Mouse (Mus musculus) testis, postnatal 10 days (tissue): ENCODE measurements around the gene Enah.

Source experiments
- DNase-seq: peaks from one replicate; pipeline ENCODE4 v3.0.0; 2021; ENCODE audit warnings: low spot score

Enah gene

DNA sequence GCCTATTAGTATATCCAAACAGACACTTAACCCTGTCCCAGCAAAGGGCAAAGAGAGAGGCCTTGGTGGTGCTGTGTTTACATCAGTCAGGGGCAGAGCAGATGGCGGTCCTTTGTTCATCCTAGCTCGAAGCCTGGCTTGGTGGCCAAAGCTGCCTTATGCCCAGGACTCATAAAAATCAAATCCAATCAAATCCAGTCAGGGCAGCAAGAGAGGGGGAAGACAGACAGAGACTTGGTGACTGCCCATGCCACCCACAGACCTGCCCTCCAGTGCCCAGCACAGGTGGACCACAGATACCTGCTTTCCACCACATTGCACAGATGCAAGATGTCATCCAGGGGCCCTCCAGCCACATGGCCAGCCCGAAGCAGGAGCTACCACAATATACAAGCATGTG is 143.1 kb downstream of the Enah start:
- DNase-seq: no peak

DNA sequence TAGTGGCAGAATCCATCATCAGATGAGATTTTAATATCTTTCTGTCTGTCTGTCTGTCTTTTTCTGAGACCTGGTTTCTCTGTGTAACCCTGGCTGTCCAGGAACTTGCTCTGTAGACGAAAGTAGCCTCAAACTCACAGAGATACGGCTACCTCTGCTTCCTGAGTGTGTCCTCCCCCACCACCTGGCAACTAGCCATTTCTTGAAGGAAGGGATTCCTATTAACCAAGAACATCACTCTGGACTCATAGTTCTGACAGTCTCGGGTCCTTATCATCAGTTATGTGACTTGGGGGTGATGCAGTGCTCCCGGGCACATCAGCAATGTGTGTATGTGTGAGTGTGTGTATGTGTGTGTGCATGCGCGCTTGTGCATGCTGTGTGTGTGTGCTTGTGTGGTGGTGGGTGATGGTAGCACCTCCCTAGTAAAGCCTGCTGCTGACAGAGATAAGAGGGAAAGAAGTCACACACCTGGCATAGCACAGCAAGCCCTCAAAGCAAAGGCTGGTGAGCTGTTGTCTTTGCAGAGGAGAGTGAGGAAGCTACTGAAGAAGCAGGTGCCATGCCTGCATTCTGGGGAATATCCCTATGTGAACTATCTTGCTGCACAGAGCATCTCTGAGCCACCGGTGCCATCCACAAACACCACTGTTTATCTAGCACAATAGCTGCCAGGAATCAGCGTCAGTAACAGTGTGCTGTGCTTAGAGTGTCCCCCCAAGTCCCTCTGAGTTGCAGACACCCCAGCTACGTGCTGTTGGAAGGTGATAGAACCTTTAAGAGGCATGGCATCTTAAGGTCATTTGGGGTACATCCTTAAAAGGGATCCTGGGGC is 146.5 kb downstream of the Enah start:
- DNase-seq: no peak

DNA sequence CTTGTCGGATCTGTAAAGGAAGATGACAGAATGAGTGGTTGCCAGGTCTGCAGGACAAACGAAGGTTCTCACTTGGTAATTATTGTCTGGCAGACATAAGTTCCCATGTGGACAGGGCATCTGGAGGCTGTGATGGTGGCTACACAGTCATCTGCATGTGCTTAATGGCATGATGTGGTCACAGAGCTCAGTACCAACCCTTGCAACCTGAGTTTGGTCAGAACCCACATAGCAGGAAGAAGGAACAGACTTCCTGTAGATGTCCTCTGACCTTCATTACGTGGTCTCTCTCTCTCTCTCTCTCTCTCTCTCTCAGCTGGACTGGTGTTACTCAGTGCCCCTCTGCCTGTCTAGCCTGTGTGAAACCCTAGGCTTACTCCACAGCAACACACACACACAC is 147.2 kb downstream of the Enah start:
- DNase-seq: no peak

DNA sequence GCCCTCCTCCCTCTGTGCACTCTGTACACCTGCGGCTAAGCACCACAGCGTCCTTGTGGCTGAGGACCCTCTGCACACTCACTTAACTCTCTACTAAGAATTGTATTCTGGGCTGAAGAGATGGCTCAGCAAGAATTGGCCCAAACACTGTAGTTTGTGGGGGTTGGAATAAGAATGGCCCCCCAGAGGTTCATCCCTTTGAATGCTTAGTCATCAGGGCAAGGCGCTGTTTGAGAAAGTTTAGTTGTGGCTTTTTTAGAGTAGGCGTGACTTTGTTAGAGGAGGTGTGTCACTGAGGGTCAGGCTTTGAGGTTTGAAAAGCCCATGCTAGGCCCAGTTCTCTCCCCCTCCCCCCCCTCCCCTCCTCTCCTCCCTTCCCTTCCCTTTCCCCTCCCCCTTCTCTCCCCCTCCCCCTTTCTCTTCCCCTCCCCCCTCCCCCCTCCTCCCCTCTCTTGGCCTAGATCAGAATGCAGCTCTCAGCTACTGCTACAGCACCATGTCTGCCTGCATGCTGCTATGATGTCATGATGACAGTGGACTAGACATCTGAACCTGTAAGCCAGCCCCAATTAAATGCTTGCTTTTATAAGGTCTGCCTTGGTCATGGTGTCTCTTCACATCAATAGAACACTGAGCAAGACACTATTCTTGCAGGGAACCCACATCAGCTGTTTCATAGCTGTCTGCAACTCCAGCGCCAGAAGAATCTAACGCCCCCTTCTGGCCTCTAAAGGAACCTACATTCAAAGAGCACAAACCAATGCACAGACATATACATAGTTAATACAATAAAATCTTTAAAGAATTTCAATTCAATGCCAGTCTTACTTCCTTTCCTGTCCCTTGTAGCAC is 153.1 kb downstream of the Enah start:
- DNase-seq: no peak

DNA sequence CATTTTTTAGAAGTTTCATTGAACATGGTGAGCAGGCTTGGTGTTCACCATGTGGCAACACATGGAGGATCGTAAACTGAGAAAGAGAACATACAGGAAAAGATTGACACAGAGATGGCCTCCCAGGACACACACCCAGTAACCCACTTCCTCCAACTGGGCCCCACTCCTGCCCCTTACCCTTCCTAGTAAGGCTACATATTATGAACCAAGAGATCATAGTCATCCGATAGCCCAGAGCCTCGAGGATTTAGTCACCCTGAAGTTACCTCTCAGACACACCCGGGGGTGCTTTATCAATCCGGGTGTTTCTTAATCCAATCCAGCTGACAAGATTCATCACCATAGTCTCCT is 153.9 kb downstream of the Enah start:
- no peak for DNase-seq

DNA sequence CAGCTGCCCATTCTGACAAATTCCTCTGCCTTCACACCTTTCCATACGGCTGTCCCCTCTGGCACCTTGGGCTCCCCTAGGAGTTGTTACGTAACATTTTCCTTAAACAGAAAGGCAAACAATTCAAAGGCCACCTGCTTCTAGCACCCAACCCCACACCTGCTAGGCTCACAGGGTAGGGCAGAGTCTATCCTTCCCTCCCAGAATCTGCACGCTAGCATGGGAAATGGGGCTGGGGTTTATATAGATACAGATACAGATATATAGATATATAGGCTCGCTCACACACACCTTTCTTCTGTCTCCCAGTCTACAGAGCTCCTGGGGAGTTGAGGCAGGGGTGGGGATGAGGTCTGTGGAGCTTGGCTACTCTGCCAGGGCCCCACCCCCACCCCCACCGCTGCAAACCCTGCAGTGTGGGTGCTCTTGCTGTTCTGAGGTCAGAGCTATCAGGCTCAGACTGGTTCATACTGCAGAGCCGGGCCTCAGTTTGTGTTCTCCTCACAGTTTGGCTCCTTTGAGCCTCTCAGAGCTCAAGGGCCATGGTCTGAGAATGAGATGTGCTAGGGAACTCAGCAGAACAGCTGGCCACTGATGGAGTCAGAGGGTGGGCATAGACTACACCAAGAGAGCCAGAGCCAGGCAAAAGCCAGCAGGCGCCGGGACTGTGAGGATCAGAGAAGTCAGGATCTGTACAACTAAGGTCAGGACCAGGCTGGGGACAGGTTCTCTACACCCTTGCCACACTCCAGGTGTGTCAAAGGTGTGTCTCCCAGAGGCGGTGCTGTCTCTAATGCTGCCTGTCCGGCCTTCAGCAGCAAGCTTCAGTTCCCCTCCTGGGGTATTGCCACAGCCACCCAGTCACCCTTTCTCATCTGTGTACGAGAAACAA is 154.6 kb downstream of the Enah start:
- DNase-seq: no peak

DNA sequence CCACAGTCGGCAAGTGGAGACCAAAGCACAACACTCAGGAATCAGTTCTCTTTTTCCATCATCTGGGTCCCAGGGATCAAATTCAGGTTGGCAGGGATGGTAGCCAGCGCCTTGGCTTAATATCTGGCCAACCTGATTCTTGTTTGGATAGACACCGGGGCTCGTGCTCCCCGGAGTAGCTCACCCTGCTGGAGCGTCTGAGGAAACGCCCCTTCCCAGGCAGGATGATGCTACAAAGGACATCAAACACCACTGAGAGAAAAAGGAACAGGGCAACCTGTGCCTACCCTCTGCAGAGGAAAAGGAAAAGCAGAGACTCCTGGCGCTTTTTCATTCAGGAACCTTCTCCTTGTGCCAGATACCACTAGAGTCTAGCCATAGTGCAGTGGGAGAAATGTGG is 156.4 kb downstream of the Enah start:
- DNase-seq: no peak

DNA sequence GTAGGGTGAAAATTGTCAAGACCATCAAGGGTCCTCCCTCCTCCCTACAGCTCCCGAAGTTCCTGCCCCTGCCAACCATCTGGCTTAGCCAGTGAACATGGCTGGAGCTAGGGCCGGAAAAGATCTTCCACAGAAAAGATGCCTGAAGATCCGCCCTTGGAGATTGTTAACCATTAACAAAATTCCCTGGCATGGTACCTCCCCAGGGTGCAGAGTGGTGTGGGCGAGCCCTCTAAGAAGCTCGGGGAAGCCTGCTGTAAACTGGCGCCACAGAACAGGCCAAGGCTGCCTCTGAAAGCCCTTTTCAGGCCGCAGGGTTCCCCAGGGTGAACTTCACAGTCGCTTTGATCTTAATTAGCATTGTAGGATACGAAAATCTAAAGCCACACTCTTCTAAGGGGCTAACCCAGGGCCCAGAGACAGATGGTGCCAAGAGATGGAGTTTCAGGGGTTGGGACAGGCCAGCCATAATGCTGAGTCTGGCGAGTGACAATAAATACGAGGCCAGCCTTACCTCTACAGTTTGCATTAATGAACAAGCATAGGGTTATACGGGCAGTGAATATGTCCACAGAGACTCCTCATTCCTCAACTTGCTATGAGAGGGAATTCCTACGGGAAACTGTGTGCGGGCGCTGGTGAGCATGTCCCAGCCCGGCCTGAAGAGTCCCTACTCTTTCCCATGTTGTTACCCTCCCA is 157.0 kb downstream of the Enah start:
- DNase-seq: no peak

DNA sequence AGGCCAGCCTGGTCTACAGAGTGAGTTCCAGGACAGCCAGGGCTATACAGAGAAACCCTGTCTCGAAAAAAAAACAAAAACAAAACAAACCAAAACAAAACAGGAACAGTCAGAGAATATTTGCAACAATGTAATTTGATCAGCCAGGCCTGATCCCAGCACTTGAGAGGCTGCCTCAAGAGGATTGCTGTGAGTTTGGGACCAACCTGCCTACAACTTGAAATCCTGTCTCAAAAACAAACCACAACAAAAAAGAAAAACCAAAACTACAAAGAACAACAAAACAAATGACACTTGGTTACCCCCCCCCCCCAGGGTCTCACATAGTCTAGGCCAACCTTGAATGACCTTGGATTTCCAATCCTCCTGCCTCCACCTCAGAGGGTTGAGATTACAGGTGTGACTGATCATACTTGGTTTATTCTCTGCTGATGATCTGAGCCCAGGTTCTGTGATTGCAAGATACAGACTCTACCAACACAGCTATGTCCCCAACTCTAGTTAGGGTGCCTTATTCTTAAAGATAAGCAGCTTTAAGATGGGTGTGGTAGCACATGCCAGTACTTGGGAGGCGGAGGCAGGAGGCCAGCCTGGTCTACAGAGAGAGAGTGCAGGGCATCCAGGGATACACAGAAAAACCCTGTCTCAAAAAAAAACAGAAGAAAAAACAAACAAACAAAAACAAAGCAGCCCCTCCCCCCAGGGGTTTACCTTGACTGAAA is 158.4 kb downstream of the Enah start:
- no peak for DNase-seq

DNA sequence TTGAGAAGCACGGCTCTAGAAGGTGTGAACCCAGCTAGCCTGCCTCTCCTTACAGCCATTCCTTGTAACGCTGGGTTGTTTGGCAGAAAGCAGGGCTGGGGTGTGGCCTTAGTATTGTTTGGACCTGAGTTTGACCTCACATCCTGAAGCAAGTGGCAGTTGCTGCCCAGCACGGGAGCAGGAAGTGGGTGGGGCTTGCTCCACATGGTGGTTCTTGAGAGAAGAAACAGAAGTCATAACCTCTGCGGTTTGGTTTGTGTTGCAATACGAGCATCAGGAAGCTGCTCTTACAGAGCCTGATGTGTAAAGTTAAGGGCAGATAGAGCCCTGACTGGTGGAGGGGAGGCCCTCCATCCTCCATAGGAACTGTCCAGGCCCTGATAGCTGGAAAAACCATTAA is 159.1 kb downstream of the Enah start:
- DNase-seq: no peak

DNA sequence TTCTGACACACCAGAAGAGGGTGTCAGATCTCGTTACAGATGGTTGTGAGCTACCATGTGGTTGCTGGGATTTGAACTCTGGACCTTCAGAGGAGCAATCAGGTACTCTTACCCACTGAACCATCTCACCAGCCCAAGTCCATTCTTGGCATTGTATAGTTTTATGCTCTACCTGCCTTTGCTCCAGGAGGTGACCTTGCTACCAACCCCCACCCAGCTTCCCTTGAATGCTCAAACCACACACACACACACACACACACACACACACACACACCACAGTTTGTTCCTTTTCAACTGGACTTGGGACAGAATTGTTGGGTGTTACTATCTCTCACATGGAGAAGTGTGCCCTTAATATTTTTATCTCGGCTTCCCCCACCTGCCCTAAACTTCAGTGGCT is 163.5 kb downstream of the Enah start:
- DNase-seq: no peak

DNA sequence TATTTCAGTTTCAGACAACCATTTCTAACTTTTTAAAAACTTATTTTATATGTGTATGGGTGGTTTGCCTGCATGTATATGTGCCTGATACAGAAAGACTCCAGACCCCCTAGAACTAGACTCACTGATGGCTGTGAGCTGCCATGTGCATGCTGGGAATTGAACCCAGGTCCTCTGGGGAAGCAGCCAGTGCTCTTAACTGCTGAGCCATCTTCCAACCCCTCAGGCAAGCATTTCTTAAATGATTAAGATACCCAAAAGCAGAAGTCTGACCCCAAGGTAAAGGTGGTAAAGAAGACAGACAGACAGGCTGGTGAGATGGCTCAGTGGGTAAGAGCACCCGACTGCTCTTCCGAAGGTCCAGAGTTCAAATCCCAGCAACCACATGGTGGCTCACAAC is 165.0 kb downstream of the Enah start:
- DNase-seq: no peak

DNA sequence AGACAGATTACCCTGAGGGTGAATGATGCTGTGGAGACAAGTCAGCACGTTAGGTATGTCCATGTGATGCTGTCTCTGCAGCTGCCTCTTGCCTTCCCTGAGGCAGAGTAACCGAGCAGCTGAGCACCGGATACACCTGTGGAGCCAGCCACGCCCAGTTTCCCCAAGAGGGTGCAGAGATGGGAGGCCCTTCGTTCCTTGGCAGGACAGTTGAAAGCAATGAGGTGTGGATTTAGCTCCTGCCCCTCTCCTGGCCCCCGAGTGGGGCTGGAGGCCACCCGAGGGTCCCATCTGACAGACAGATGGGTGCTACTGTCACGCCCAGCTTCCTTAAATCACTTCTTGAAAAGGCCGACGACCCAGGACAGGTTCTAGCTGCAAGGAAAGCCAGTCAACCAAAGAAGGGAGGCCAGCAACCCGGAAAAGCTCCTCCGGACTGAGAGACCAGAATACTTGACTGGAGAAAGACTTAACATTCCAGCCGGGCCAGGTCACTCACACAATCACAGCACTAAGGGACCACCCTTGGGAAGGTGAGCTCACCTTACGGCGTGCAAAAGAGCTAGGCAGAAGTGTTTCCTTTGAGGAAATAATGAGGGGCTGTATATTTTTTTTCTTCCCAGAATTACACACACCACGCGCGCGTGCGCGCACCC is 166.6 kb downstream of the Enah start:
- no peak for DNase-seq

DNA sequence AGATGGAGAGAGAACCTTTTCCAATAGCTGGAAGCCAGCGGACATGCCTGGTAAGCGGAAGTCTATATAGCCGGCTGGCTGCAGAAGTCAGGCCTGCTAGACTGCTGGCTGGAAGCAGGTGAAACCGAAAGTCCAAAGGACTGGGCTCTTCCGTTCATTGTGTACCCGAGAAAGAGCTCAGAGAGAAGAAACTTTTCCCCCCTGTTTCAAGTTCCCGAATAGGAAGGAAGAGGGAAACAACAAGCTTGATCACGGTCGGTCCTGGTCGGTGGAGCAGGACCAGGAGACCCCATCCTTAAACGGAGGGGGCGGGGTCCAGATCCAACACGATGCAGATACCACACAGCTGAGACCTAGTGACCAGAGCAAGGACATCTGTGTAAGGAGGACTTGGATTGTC is 167.3 kb downstream of the Enah start:
- no peak for DNase-seq

DNA sequence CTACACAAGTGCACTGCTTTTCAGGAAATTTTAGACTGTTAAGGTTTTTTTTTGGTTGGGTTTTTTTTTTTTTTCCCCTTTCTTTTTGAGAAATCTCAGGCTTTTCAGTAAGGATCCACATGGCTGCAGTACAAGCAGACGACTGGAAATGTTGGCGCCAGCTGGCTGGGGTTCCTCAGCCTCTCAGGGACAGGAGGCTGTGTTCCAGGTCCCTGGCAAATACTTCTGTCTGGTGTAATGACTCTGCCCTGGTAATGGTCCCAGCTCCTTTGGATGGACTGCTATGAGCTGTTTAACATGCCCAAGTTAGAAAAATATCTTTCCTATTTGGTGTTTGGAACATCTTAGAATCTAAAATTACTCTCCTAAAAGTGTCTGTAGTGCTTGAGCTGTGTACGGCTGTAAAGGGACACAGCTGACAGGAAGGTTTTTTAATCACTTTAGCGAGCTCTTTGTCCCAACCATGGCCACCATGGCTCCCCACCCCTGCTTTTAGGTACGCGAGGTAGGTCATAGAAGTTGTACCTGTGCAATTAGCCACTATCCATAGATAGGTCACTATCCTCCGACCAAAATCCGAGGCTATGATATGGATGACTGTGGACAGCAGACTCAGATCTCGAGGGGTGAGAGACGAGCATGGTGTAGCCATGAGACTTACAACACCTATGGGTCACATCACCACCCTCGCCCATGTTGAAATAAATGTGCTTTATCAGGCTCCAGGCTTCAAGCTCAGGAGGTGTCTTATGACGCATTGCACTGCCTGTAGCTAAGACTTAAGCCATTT is 168.1 kb downstream of the Enah start:
- peak; percentile 51 for DNase-seq

DNA sequence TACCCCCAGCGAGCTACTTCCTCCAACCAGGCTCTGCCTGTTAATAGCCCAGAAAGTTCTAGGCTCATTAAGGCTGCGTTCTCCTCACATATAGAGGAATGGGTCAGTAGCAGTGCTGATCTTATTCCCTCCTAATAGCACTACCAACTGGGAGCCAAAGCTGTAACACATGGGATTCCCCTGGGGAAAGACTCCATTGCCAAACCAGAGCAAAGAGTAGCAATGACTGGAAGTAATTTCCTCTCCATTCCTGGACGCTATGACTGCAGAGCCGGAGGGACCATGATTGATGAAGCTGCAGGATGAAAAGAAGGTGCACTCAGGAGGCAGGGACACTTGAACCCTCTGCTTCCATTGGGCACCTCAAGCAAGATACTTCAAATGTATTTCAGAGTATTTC is 169.3 kb downstream of the Enah start:
- DNase-seq: no peak

DNA sequence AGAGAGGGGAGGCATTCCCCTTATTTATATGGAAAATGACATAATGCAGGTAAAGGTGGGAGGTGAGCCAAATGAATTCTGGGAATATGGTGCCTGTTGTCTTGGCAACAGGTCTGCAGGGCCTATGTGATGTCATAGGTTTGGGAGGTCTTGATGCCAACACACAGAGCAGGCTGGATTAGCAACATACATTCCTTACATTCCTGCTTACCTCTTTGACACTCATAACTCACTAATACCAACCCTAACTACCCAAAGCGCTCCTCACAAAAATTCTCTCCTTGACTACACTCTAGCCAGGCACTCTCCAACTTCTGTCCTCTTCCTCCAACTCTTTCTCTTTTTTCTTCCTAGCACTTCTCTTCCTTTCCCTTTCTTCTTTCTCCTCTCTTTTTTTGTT is 171.6 kb downstream of the Enah start:
- DNase-seq: no peak

DNA sequence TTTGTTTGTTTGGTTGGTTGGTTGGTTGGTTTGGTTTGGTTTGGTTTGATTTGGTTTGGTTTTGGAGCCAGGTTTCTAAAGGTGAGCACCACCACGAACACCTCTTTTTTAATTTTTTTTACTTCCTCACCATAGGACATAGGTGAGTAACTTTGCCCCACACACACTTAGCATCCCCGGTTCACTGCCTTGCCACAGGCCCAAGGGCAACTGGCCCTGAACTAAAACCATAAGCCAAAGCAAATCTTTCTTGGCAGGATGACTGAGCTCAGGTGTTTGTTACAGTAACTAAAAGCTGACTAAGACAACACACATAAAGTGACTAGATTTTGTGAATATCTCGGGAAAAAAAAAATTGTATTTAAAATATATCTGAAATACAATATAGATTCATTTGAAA is 172.4 kb downstream of the Enah start:
- DNase-seq: no peak
